ENCODE assay signal across 17 mouse cellular contexts in genomic region chr19:57298006-57298405, GRCm38 (mm10). TPM values are rescaled to one million over a fixed set of nuclear protein-coding genes. Genes with fewer than 3 reads are reported as not detected.
DNase-seq lines count a peak whose midpoint lies in the region; ATAC-seq and TF ChIP-seq lines count a peak whose summit lies in the region.
"Had no signal": no experiment of that assay in that cellular context is flagged by ENCODE, and none has a peak within 500 bp of the region (broad histone marks: within the 10 kb centered on the region; RNA-seq: fewer than 3 reads in every experiment).

No protein-coding gene starts in this region.

- H3K4me1 ChIP-seq in kidney, embryonic 15.5 days = 0 out of 2 replicates have a peak, but pooled peaks cover 5% of the 10 kb centered on the region
- H3K4me1 ChIP-seq in ES-E14 (ENCODE audit: control insufficient read depth in 2 of 2, insufficient read depth in 2 of 2, low read length in 2 of 2, poor library complexity in 1 of 2) = peaks cover 3 to 4% of the 10 kb centered on the region in 2 experiments; a peak in 2 of 4 replicates
- no peaks in the 10 kb centered on the region; the same call in 1 of the 2 replicates for H3K4me1 ChIP-seq in intestine, embryonic 16.5 days (ENCODE audit: control insufficient read depth, insufficient read depth, low read length)
- 0 out of 2 replicates have a peak, but pooled peaks cover 3% of the 10 kb centered on the region for H3K4me1 ChIP-seq in midbrain, embryonic 14.5 days (ENCODE audit: control insufficient read depth, insufficient read depth, low read length)
- H3K4me1 ChIP-seq: neural tube, embryonic 13.5 days had no signal

- peak; percentile 12 to 36 for DNase-seq in adrenal gland, postnatal 36 days
- DNase-seq in adrenal gland, adult 18-20 months (ENCODE audit: low spot score in 2 of 2) = no peak
- DNase-seq in kidney, adult 8-10 months = no peak
- DNase-seq in ES-E14 (ENCODE audit: low read depth, low spot score) = peak; percentile 69
- no peak for DNase-seq in midbrain, embryonic 14.5 days
- DNase-seq: B cell, adult 2 months; cerebellum, adult 8-10 months; retina, postnatal 1 day had no signal

- in situ Hi-C loops in ES-E14 (cut with MboI; ENCODE audit: low sequenced_read_pairs in 2 of 2, unreplicated experiment in 2 of 2) = no loop called here

- no peak overlapping the region for H3K9ac ChIP-seq in kidney, embryonic 15.5 days
- H3K9ac ChIP-seq in ES-E14 (ENCODE audit: insufficient read depth, low read depth, low read length, poor library complexity, severe bottlenecking) = no peak overlapping the region
- no peak overlapping the region for H3K9ac ChIP-seq in intestine, embryonic 16.5 days (ENCODE audit: low read depth, low read length)
- no peak overlapping the region for H3K9ac ChIP-seq in midbrain, embryonic 14.5 days (replicated peaks; ENCODE audit: low read length)
- H3K9ac ChIP-seq: limb, embryonic 13.5 days; neural tube, embryonic 13.5 days had no signal

- H3K4me3 ChIP-seq in kidney, embryonic 15.5 days (replicated peaks) = no peak overlapping the region
- H3K4me3 ChIP-seq in ES-E14 (ENCODE audit: insufficient read depth in 1 of 2, low read depth in 1 of 2, low read length in 2 of 2, poor library complexity in 1 of 2, severe bottlenecking in 1 of 2) = no peak overlapping the region
- no peak overlapping the region for H3K4me3 ChIP-seq in intestine, embryonic 16.5 days (ENCODE audit: low read length)
- no peak overlapping the region for H3K4me3 ChIP-seq in midbrain, embryonic 14.5 days (replicated peaks; ENCODE audit: low read depth, low read length)
- H3K4me3 ChIP-seq: limb, embryonic 13.5 days; neural tube, embryonic 13.5 days had no signal

- peak overlapping the region; percentile 45; the same call in 1 of the 2 replicates for H3K27ac ChIP-seq in kidney, embryonic 15.5 days
- no peak overlapping the region for H3K27ac ChIP-seq in ES-E14 (ENCODE audit: insufficient read depth, low read depth, low read length, poor library complexity, severe bottlenecking)
- no peak overlapping the region for H3K27ac ChIP-seq in intestine, embryonic 16.5 days (ENCODE audit: low read length)
- no peak overlapping the region for H3K27ac ChIP-seq in midbrain, embryonic 14.5 days (replicated peaks; ENCODE audit: low read depth, low read length)
- H3K27ac ChIP-seq: limb, embryonic 13.5 days; macrophage; neural tube, embryonic 13.5 days had no signal

- ATAC-seq in kidney, embryonic 15.5 days (replicated peaks; ENCODE audit: low FRiP score) = no peak
- ATAC-seq in intestine, embryonic 16.5 days = peak; percentile 39; the same call in 1 of the 2 replicates
- ATAC-seq in megakaryocyte progenitor cell, adult 5-6 weeks (replicated peaks; ENCODE audit: poor library complexity) = no peak
- no peak for ATAC-seq in midbrain, embryonic 14.5 days (ENCODE audit: low FRiP score, low TSS enrichment)
- ATAC-seq: hindbrain, embryonic 16.5 days; midbrain, embryonic 16.5 days had no signal

- 80% methylated on average over 5 of the region's 5 CpGs for WGBS in kidney, embryonic 15.5 days
- 74% methylated on average over 5 of the region's 5 CpGs for WGBS in intestine, embryonic 16.5 days
- 78% methylated on average over 5 of the region's 5 CpGs for WGBS in midbrain, embryonic 14.5 days

- no peaks in the 10 kb centered on the region for H3K9me3 ChIP-seq in kidney, embryonic 15.5 days (replicated peaks)
- no peaks in the 10 kb centered on the region for H3K9me3 ChIP-seq in ES-E14 (ENCODE audit: control insufficient read depth, insufficient read depth, low read depth, low read length)
- no peaks in the 10 kb centered on the region for H3K9me3 ChIP-seq in intestine, embryonic 16.5 days (ENCODE audit: control insufficient read depth, low read length)
- no peaks in the 10 kb centered on the region for H3K9me3 ChIP-seq in midbrain, embryonic 14.5 days (ENCODE audit: control insufficient read depth, low read length)
- H3K9me3 ChIP-seq: limb, embryonic 13.5 days; neural tube, embryonic 13.5 days had no signal

- H3K4me2 ChIP-seq in kidney, embryonic 15.5 days = no peak overlapping the region
- H3K4me2 ChIP-seq in intestine, embryonic 16.5 days (ENCODE audit: low read depth, low read length) = no peak overlapping the region
- H3K4me2 ChIP-seq in midbrain, embryonic 14.5 days (ENCODE audit: low read length) = no peak overlapping the region
- H3K4me2 ChIP-seq: limb, embryonic 13.5 days; neural tube, embryonic 13.5 days had no signal

- H3K27me3 ChIP-seq in kidney, embryonic 15.5 days = no peaks in the 10 kb centered on the region
- H3K27me3 ChIP-seq in intestine, embryonic 16.5 days (replicated peaks; ENCODE audit: control insufficient read depth, insufficient read depth, low read length) = no peaks in the 10 kb centered on the region
- no peaks in the 10 kb centered on the region for H3K27me3 ChIP-seq in midbrain, embryonic 14.5 days (ENCODE audit: control insufficient read depth, insufficient read depth, low read length)
- H3K27me3 ChIP-seq: neural tube, embryonic 13.5 days had no signal

- H3K36me3 ChIP-seq in kidney, embryonic 15.5 days = no peaks in the 10 kb centered on the region
- no peaks in the 10 kb centered on the region for H3K36me3 ChIP-seq in ES-E14 (ENCODE audit: control insufficient read depth, insufficient read depth, low read length, poor library complexity, severe bottlenecking)
- H3K36me3 ChIP-seq in intestine, embryonic 16.5 days (ENCODE audit: control insufficient read depth, insufficient read depth, low read length) = no peaks in the 10 kb centered on the region
- H3K36me3 ChIP-seq in midbrain, embryonic 14.5 days (ENCODE audit: control insufficient read depth, insufficient read depth, low read length) = no peaks in the 10 kb centered on the region
- H3K36me3 ChIP-seq: limb, embryonic 13.5 days; neural tube, embryonic 13.5 days had no signal

TF ChIP-seq in ES-E14, 5 proteins besides CTCF, POLR2A, EP300 and RAD21:
- no peak for TF ChIP-seq ZNF384 (IDR thresholded peaks at IDR 0.05; ENCODE audit: low read depth, low read length)
- TF ChIP-seq HCFC1 (IDR thresholded peaks at IDR 0.05; ENCODE audit: borderline replicate concordance, insufficient read depth, low read length) = no peak
- TF ChIP-seq ZC3H11A (IDR thresholded peaks at IDR 0.05; ENCODE audit: borderline replicate concordance, low read depth, low read length) = no peak
- no peak for TF ChIP-seq CHD2 (IDR thresholded peaks at IDR 0.05; ENCODE audit: low read depth, low read length)
- TF ChIP-seq MAFK (IDR thresholded peaks at IDR 0.05; ENCODE audit: insufficient read depth, low read depth, low read length) = no peak

RNA-seq across cellular contexts. Expression of gene Ablim1, which starts 16.7 kb away (rescaled TPM):
- total RNA-seq in adrenal gland, postnatal 36 days (2021) = 10 to 100 TPM; 34.0 to 37.0 TPM
- total RNA-seq in adrenal gland, adult 18-20 months (2021) = 10 to 100 TPM; 28.9 to 50.3 TPM
- 35.2 and 35.8 TPM in 2 replicates for polyA plus RNA-seq in kidney, embryonic 15.5 days (2015; fragmentation: Nextera tagmentation; extraction: Ambion mirVana)
- 5.4 and 6.3 TPM in 2 replicates for total RNA-seq in ES-E14 (2012; rRNA removed)
- polyA plus RNA-seq in intestine, embryonic 16.5 days (2015; fragmentation: Nextera tagmentation; extraction: Ambion mirVana) = 29.2 and 32.0 TPM in 2 replicates
- total RNA-seq in megakaryocyte progenitor cell, adult 5-6 weeks (2015) = 6.1 and 7.0 TPM in 2 replicates
- 6.7 and 8.1 TPM in 2 replicates for total RNA-seq in megakaryocyte progenitor cell, adult 5-6 weeks (2017)
- 44.4 and 52.8 TPM in 2 replicates for polyA plus RNA-seq in midbrain, embryonic 14.5 days (2014; fragmentation: Nextera tagmentation; extraction: Ambion mirVana)
- total RNA-seq: MEL had no signal

Comparison
In these comparisons a context has a peak if more than half of its experiments do, and no peak if none do; other contexts are left out.
1. DNase-seq: peak in adrenal gland, postnatal 36 days (2 of 2) and ES-E14 (single experiment); none in adrenal gland, adult 18-20 months (0 of 2), kidney, adult 8-10 months (0 of 2) and midbrain, embryonic 14.5 days (single experiment).